Mouse (Mus musculus) R1 (cell line): ENCODE measurements around the gene Bak1.
A peak's percentile ranks its signal among the peaks of the same experiment; 100 is the strongest.

ENCODE experiments used
- DNase-seq: peaks from one replicate; pipeline ENCODE4 v3.0.0-alpha.2; 2018; ENCODE audit warnings: low read depth, low spot score

Gene Bak1

DNA sequence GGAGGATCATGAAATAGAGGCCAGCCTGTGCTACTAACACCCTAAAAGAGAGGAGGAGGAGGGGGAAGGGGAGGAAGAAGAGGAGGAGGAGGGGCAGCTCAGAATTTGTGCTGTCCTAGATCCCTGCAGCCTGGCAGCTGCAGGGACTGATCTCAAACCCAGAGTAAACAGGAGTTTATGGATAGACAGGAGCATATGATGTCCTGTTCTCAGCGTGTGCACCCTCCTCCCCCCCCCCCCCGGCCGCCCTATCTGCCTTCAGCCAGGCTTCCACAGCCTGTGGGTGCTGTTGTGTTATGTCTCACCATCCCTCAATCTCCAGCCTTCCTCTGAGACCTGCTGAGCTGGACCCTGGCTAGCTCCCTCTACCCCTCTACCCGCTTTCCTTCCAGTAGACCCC lies at the start of gene Bak1:
TSS of gene Bak1 (minus strand) at position 101 of the 400 bp plus-strand sequence.
- DNase-seq: no peak

DNA sequence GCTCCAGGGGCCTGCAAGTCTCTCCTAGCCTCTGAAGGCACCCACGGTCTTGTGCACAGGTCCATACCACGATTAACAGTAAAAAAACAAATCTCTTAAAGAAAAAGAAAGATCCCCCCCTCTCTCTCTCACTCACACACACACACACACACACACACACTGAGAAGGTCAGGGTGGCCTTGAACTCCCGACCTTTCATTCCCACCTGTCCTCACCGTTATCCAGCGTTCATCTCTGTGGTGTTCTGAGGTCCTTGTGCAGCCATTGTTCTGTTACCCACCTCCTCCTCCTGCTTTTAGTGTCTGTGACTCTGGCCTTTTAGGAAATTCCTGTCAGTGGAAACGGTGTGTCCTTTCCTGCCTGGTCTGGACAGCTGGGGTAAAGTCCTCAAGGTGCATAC lies 49.7 kb upstream of the Bak1 start:
- DNase-seq: peak; percentile 73

DNA sequence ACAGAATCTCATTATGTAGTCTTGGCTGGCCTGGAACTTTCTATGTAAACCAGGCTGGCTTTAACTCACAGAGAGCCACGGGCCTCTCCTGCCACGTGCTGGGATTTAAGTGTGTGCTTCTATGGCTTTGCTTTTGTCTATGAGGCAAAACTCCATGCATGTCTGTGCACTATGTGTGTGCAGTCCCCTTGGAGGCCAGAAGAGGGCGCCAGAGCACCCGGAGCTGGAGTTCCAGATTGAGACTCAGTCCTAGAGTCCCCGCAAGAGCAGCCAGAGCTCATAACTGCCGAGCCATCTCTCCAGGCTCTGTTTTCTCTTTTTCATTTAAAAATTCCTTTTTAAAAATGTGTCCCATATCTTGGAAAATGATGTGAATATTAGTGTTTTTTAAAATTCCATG lies 49.1 kb upstream of the Bak1 start:
- DNase-seq: peak; percentile 91

DNA sequence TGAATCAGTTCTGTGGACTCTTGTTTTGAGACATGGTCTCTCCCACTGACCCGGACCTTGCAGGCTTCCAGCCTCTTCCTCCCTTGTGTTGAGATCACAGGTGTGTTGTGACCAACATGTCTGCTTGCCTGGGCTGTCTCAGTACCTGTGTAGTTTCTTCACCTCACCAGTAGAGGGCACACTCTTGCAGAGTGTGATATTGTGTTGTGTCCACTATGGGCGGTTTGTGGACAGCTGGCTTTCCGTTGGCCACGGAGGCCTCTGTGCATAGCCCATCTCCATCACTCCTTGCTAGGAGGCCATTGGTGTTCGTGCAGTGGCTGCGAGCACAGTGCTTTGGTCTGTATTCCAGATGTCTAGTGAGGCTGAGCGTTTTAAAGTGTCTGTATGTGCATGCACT lies 48.3 kb upstream of the Bak1 start:
- DNase-seq: peak; percentile 59

DNA sequence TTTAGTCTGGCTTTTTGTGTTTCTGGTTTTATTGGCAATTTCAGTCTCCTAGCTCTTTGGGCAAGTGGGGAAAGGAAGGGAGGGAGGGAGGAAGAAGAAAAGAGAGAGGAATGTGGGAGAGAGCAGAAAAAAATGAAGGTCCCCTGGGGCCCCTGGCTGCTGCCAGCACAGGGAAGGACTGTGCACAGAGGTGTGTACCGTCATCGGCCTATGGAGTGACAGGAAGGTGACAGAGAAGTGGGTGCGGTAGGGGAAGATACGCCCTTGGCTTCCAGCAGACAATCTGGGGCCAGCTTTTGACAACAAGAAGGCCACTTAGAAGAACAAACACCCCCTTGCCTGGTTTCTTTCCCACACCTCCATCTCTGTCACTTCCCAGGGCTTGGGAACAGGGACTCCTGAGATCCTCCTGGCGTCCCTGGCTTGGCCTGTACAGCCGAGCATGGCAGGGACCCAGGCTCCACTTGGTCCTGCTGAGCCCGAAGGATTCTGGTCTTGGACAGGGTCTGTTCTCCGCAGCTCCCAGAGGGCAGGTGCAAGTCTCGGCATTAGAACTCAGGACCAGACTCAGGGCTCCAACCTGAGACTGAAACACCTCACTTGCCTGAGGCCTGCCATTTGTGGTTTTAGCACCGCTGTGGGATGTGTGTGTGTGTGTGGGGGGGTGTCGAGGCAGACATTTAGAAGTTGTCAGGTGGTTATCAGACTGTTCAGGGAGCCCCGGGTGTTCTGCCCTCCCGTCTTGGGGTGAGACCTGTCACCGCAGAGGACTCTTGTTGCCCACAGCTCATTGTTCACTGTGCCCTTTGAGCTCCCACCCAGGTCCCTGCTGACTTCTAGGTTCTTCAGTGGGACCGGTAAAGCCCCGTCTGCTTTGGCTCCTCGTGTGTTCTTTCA lies 46.3 kb upstream of the Bak1 start:
- no peak for DNase-seq

DNA sequence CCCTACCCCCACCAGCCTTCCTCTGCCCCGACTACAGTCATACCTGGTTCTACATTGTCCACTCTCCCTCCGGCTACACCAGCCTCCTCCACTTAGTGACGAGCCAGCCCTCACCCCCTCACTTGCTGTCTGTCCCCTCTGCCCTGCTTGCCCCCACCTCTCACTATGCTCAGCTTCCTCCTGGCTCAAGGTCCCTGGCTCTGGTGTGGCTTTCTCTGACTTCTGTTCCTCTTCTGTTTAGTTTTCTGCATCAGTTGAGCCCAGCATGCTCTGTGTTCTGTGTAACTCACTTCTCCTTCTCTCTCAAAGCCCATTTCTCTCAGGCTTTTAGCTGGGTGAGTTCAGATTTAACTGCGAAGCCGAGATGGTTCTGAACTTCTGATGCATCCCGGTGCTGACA lies 45.4 kb upstream of the Bak1 start:
- DNase-seq: no peak

DNA sequence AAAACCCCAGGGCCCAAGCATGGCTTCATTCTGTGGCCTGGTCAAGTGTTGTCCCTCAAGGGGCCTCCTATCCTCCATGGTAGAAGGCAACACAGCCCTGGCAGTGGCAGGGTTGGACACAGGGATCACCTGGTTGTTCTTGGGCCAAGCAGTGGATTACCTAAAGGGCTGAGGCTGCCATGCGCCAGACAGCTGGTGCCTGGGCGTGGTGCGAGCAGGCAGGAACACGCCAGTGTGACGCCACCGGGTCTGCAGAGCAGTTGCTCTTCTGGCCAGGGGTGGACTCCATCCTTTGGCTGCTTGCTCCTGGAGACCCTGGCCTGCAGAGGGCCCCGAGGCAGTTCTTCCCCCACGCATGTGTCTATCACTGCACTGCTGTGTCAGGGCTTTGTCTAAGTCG lies 45.0 kb upstream of the Bak1 start:
- no peak for DNase-seq

DNA sequence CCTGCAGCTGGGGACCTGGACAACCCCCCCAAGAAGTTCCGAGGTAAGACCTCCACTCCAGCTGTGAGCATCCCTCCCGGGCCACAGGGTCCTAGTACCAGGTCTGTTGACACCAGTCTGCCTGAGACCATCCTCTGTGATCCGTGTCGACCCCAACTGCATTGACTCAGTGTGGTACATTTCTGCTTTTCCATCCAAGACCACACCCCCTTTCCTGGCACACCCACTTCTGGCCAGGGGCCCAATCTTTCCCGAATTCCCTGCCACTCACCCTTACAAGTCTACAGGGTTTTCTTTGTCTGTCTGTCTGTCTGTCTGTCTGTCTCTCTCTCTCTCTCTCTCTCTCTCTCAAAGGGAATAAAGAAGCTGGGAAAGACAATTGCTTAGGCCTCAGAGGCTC lies 44.3 kb upstream of the Bak1 start:
- no peak for DNase-seq

DNA sequence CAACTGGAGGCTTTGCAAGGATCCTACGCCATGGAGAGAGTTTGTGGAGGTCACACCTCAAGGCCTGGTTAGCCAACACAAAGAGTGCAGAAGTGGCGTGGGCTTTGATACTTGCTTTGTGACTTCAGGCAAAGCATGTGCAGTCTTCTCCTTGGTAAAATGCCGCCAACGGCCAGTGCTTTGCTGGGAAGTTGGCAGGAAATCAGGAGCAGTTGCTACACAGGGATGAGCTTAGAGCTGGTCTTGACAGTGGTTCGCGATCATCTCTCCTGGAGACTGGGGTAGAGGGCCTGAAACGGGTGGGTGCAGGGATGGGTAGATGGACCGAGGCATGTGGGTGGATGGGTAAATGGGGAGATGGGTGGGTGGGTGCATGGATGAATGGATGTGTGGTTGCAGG lies 43.6 kb upstream of the Bak1 start:
- no peak for DNase-seq

DNA sequence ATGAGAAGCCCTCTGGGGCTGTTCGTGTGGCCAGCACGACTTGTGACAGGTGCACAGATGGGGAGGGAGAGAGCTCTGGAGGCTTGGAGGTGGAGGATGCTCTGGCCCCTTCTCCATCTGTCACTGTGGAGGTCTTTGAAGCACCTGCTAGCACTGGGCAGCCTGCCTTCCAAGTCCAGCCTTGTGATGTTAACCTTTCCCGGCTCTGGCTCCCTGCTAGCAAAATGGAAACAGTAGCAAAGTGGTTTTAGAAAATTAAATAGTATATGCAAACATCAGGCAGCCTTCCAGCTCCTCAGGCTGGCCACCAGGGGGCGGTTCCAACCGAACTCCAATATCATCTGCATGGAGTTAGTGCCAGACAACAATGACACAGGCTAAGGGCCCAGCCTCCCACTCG lies 42.8 kb upstream of the Bak1 start:
- peak; percentile 61 for DNase-seq

DNA sequence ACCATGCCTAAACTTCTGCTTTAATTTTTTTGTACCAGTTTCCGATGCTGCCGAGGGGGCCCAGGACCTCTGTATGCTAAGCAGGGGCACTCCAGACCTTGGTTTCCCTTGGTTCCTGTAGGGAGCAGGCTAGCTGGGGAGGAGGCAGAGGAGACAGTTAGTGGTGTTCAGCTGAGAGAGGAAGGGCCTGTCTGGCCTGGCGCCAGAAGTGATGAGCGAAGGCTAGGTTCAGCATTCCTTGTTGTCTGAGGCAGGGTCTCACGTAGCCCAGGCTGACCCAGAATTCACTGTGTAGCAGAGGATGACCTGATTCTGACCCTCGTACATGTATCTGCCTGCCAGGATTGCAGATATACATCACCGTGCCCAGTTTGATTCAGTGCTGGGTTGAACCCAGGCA lies 42.1 kb upstream of the Bak1 start:
- DNase-seq: no peak

DNA sequence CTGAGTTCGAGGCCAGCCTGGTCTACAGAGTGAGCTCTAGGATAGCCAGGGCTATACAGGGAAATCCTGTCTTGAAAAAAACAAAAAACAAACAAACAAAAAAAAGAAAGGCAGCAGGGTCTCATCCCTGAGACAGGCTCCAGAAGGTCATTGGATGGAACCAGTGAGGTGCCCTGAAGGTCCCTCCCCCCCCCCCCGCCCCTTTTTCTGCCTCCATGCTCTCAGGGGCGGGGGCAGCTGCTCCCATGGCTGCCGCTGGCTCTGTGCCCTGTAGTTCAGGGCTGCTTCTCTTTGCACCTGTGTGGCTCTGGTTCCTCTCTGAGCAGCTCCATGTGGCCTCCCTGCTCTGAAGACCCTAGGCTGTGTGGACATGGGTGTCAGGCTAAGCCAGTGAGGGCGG lies 40.3 kb upstream of the Bak1 start:
- DNase-seq: peak; percentile 74

DNA sequence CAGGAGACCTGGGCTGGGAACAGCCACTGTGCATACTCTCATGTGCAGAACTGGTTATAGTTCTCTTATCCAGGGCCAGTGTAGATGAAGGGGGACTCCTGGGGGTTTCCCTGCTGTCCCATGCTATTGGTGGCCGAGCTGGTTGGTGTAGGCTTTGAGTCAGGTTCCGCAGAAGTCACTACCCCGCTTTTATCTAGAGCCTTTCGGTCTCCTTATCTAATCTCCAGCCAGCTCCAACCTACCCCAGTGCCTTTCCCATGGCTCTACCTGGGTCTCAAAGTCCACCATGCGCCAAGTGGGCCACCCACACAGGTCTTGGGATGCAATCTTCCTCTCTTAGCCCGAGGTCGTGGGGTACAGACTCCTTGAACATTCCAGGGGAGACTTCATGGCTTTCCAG lies 37.3 kb upstream of the Bak1 start:
- no peak for DNase-seq

DNA sequence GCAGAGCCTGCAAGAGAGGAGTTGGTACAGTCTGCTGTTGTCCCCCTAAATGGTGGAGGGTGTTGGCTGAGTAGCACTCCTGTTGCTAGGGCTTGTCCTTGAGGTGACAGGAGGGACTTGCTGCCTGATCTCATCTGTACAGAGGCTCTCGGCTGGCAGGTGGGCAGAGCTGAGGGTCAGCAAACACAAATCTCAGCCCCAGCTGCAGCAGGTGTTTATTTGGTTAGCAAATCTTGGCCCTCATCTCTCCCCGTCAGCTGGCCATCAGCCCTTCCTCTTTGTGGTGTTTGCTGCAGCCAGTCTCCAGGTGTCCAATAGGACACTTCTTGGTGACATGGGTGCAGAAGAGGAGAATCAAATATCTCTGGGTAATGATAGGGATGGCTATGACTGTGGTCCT lies 35.4 kb upstream of the Bak1 start:
- DNase-seq: no peak

DNA sequence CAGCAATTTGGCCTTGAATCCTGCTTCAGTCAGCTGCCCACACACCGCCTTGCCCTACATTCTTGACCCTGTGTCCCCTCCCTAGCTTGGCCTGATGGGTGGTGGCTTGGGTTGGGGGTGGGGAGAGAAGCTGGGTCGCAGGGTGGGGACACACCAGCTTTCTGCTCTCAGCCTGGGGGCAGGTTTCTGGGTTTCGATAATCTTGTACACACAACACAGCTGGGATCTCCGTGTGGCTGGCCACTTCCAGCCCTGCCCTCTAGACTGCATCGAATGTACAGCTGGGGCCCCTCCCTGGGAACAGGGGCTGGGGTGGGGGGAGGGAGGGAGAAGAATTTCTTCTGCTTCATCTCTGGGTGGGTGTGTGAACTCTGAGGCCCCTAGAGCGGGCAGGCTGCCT lies 34.9 kb upstream of the Bak1 start:
- DNase-seq: no peak

DNA sequence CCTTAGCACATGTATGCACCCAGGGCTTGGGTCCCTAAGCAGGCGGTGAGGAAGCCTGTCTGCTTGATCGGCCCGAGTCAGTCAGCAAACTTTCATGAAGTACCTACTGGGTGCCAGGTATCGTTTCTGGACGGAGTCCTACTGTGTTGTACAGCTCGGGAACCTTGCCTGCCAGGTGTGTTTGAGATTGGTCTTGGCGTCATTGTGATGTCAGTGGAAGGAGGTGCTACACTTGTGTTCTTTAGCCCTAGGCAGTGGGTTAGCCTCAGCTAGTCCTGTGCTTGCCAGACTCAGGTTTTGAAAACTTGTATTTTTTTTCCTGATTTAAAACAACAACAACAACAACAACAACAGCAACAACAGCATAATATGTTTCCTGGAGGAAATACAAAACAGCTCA lies 33.9 kb upstream of the Bak1 start:
- peak; percentile 52 for DNase-seq

DNA sequence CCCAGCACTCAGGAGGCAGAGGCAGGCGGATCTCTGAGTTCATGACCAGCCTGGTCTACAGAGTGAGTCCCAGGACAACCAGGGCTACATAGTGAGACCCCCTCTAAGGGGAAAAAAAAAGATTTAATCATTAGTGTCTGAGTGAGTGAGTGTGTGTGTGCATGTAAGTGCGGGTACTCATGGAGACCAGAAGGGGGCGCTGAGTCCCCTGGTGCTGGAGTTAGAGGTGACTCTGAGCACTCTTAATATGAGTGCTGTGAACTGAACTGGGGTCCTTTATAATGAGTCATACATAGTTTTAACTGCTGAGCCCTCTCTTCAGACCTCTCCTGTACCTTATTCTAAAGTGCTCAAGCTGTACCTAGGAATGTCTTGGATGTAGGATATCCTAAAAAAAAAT lies 32.9 kb upstream of the Bak1 start:
- DNase-seq: peak; percentile 65

DNA sequence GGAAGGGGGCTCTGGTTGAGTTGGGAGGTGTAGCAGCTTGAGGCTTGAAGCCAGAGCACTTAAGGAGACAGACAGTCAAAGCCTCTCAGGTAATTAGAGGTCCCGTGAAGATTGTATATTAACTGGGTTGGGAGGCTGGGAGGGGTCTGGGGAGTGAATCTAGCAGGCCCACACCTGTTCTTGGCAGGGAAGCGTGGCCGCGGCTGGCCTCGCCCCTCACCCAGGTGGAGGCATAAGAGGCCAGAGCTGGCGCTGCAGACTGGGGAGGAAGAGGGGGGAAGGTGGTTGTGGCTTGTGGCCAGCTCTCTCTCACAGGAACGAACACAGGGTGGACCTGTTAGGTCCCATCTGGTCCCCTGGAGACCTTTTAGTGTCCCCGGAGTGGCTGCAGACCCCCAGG lies 31.9 kb upstream of the Bak1 start:
- no peak for DNase-seq

DNA sequence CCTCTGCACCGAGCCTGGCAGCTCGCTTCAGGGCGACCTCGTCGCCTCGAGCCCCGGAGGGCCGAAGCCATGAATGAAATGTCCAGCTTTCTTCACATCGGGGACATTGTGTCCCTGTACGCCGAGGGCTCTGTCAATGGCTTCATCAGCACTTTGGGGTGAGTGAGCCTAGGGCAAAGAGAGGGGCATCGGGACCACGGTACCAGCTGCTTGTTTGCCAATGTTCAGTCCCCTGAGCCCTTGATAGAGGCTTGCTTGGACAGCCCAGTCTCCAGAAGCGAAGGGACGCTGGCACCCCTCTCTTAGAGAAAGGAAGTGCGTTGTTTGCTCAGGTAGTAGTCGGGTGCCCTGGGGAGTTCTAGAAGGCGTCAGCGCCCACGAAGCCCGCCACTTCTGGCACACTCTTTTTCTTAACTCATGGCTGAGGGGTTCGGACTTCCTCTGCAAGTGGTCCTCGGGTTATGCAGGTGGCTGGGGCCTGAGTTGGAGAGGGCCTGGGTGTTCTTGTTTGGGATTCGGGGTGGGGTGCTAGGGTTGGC lies 28.8 kb upstream of the Bak1 start:
- DNase-seq: no peak

DNA sequence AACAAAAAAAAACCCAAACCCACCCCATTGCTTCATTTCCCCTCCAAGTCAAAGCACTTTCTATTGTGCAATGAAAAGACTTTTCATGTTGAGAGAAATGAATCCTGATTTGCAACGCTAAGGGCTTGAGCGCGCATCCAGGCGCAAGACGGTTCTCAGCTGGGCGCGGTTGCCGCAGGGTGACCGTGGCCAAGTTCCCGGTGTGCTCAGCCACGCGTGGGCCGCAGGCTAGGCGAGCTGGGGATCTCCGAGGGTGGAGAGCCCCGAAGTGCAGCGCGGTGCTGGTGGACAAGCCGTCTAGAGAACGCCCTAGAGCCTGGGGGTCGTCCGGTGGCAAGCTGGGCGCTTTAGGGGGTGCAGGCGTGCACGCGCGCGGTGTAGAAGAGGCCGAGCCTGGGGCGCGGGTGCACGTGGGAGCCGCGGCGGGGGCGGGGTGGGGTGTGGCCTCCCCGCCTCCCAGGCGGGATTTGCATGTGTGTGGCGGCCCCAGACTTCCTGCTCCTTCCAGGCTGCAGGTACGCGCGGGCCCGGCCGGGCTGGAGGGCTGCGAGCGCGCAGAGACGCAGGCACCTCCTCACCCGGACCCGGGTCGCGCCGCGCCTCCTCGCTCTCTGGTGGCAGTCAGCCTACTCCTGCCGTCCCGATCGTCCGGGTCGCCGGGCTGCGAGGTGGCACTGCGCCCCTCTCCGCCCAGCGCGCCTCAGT lies 28.2 kb upstream of the Bak1 start, which contains the start of gene Itpr3:
TSS of gene Itpr3 (plus strand) at position 493 of the 705 bp plus-strand sequence.
- peak; percentile 93 for DNase-seq

DNA sequence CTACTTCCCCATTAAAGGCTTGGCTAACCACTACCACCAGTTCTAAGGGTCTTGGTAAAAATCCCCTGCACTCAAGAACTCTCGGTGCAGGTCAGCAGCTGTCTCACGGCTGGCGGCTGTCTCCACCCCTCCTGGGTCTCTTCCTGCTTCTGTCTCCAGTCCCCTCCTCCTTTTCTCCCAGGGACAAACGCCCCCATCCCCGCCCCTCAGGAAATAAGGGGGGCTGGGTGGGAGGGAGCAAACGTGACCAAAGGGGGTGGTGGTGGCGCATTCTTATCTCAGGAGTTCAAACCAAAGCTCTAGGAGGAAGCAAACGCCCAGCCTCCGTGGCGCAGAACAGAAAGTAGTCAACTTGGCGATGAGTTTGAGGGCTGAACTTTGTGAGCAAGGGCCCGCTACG lies 27.4 kb upstream of the Bak1 start:
- DNase-seq: peak; percentile 98

DNA sequence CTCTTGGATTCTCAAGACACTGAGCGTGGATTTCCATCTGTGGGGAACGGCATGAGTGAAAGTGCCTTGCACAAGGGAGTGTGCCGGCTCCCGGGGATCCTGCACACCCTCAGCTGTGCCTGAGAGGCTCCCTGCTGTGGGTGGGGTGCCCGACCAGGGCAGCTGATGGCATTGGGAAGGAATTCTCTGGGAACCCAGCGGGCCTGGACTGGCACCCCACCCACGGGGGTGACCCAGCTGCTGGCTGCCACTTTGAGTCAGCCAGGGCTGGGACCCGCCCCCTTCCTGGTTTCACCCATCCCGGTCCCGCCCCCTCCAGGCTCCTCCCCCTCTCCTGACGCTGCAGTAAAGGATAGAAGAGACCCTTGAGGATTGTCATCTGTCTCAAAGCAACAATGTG lies 22.7 kb upstream of the Bak1 start:
- peak; percentile 82 for DNase-seq

DNA sequence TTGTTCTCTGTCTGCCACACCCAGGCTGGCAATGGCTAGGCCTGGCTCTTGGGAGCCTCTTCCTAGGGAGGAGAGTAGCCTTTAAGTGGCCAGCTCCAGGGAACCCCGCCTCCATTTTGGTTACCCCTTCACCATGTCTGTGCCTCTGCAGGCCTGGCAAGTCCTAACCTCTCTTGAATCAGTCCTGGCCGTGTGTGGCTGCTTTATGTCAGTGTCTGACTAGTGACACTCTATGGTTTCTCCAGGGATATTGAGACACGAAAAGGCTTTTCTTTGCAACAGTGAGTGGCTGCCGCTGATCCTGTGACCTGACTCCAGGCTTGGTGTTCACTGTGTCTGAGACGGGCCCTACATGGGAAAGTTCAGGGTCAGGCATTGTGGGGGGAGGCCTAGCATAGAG lies 22.0 kb upstream of the Bak1 start:
- no peak for DNase-seq
